Mouse (Mus musculus): ENCODE results near the gene Ccdc87. TPM values are rescaled to one million over a fixed set of nuclear protein-coding genes. Genes with fewer than 3 reads are reported as not detected.
"Not testable (repeated sequence)": the region's sequence is repeated elsewhere in the genome, so short reads cannot be mapped to it uniquely, and the experiment has no call there.

Gene Ccdc87
- polyA plus RNA-seq, 1 experiment from 2014 or later, result 0.52 TPM

- not testable (repeated sequence) for H3K27ac ChIP-seq (replicated peaks); ATAC-seq (ENCODE audit: low FRiP score)
Observed at GRCm38 (mm10) chr19:4874613-4875012, 35.4 kb downstream of the Ccdc87 start.

GRCm38 (mm10) chr19:4876241-4876640 is 37.1 kb downstream of the Ccdc87 start:
- ATAC-seq (ENCODE audit: low FRiP score), result no peak
- Histone ChIP-seq H3K4me3 (replicated peaks) (no peak overlapping the region), H3K4me1 (peaks cover 23% of the 10 kb centered on the region), H3K4me2 (no peak overlapping the region), H3K9ac (replicated peaks) (no peak overlapping the region), H3K27me3 (replicated peaks) (no peaks in the 10 kb centered on the region), H3K36me3 (no peaks in the 10 kb centered on the region), H3K9me3 (replicated peaks) (no peaks in the 10 kb centered on the region), H3K27ac (replicated peaks) (no peak overlapping the region)
- 71% methylated on average over 3 of the region's 4 CpGs for WGBS

More at GRCm38 (mm10) chr19:4874613-4875012, 35.4 kb downstream of the Ccdc87 start:
- H3K27me3 ChIP-seq (replicated peaks); H3K9me3 ChIP-seq (replicated peaks); H3K4me2 ChIP-seq; H3K9ac ChIP-seq (replicated peaks); H3K4me3 ChIP-seq (replicated peaks); H3K36me3 ChIP-seq: not testable (repeated sequence)
- WGBS, result 75% methylated on average over 1 of the region's 1 CpGs
- H3K4me1 ChIP-seq, result peaks cover 15% of the 10 kb centered on the region

DNA sequence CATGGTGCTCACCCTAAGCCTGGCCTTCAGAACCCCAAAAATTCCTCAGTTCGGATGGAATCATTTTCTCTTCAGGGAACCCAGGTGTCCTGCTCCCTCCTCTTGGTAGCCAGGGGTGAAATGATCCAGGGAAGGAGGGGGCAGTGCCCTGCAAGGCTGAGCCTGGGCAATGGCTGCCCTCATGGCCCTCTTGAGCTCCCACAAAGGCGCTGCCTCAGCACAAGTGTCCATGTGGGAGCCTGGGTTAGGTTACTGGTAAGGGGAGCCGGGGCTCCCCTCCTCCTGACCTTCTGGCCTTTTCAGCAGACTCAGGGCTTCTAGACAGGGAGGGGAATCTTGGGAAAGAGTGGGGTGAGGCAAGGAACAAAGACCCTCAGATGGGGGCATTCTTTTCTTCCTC is 37.6 kb downstream of the Ccdc87 start:
- Histone ChIP-seq H3K4me1 (peaks cover 23% of the 10 kb centered on the region), H3K4me2 (no peak overlapping the region), H3K36me3 (no peaks in the 10 kb centered on the region), H3K9me3 (replicated peaks) (no peaks in the 10 kb centered on the region), H3K27me3 (replicated peaks) (no peaks in the 10 kb centered on the region), H3K9ac (replicated peaks) (no peak overlapping the region), H3K27ac (replicated peaks) (no peak overlapping the region), H3K4me3 (replicated peaks) (no peak overlapping the region)
- no peak for ATAC-seq (ENCODE audit: low FRiP score)
- 67% methylated on average over 3 of the region's 3 CpGs for WGBS

DNA sequence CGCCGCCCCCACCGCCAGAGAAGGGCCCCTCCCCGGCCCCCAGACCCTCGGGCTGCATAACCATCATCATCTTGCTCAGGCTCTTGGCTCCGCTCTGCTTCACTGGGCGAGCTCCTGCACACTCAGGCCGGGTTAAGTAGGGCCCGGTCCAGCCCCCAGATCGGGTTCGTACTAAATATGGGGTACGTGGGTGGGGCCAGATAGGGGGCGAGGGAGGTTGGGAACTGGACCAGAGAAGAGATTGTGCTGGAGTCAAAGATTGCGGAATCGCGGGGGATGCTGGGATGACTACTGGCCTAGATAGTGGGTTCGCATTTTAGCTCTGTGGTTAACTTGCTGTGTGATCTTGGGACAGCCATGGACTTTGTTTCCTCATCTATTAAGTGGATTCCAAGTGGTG is 38.6 kb downstream of the Ccdc87 start, which contains the start of gene Actn3:
Actn3 (minus strand) TSS at position 125 of the 400 bp plus-strand sequence.
- no peaks in the 10 kb centered on the region for H3K36me3 ChIP-seq
- 6% methylated on average over 17 of the region's 17 CpGs for WGBS
- no peak for ATAC-seq (ENCODE audit: low FRiP score)
- peak within 1 kb of the TSS; percentile 93 for H3K4me2 ChIP-seq
- H3K4me3 ChIP-seq (replicated peaks), result peak within 1 kb of the TSS; percentile 98
- no peaks in the 10 kb centered on the region for H3K27me3 ChIP-seq (replicated peaks)
- H3K4me1 ChIP-seq, result peaks cover 23% of the 10 kb centered on the region
- H3K9ac ChIP-seq (replicated peaks), result peak within 1 kb of the TSS; percentile 91
- no peaks in the 10 kb centered on the region for H3K9me3 ChIP-seq (replicated peaks)
- peak within 1 kb of the TSS; percentile 84 for H3K27ac ChIP-seq (replicated peaks)

GRCm38 (mm10) chr19:4878405-4879323 is 39.5 kb downstream of the Ccdc87 start, which contains the start of gene Zdhhc24:
Gene Zdhhc24, plus strand, starts transcription at chr19:4878668.
- Histone ChIP-seq H3K36me3 (no peaks in the 10 kb centered on the region), H3K27ac (replicated peaks) (peak within 1 kb of the TSS; percentile 84), H3K4me3 (replicated peaks) (peak within 1 kb of the TSS; percentile 98), H3K9me3 (replicated peaks) (no peaks in the 10 kb centered on the region), H3K9ac (replicated peaks) (peak within 1 kb of the TSS; percentile 91), H3K4me1 (peaks cover 23% of the 10 kb centered on the region), H3K4me2 (peak within 1 kb of the TSS; percentile 93), H3K27me3 (replicated peaks) (no peaks in the 10 kb centered on the region)
- peak; percentile 98 for ATAC-seq (ENCODE audit: low FRiP score)
- WGBS, result 2% methylated on average over 52 of the region's 52 CpGs

GRCm38 (mm10) chr19:4879324-4879703 is 40.1 kb downstream of the Ccdc87 start:
- peak overlapping the region; percentile 98 for H3K4me3 ChIP-seq (replicated peaks)
- H3K27ac ChIP-seq (replicated peaks), result peak overlapping the region; percentile 84; the same call in 1 of the 2 replicates
- H3K4me1 ChIP-seq, result peaks cover 23% of the 10 kb centered on the region
- no peaks in the 10 kb centered on the region for H3K9me3 ChIP-seq (replicated peaks)
- 68% methylated on average over 10 of the region's 10 CpGs for WGBS
- no peaks in the 10 kb centered on the region for H3K36me3 ChIP-seq
- H3K27me3 ChIP-seq (replicated peaks), result no peaks in the 10 kb centered on the region
- H3K9ac ChIP-seq (replicated peaks), result peak overlapping the region; percentile 91
- peak overlapping the region; percentile 93 for H3K4me2 ChIP-seq
- no peak for ATAC-seq (ENCODE audit: low FRiP score)

- no peaks in the 10 kb centered on the region for H3K27me3 ChIP-seq (replicated peaks)
- H3K9me3 ChIP-seq (replicated peaks), result no peaks in the 10 kb centered on the region
- 87% methylated on average over 4 of the region's 4 CpGs for WGBS
- no peak overlapping the region for H3K27ac ChIP-seq (replicated peaks)
- no peak for ATAC-seq (ENCODE audit: low FRiP score)
- no peak overlapping the region for H3K4me3 ChIP-seq (replicated peaks)
- peaks cover 13% of the 10 kb centered on the region for H3K4me1 ChIP-seq
- H3K36me3 ChIP-seq, result no peaks in the 10 kb centered on the region
- H3K9ac ChIP-seq (replicated peaks), result no peak overlapping the region
- no peak overlapping the region for H3K4me2 ChIP-seq
Observed at GRCm38 (mm10) chr19:4883961-4884360, 44.8 kb downstream of the Ccdc87 start.

DNA sequence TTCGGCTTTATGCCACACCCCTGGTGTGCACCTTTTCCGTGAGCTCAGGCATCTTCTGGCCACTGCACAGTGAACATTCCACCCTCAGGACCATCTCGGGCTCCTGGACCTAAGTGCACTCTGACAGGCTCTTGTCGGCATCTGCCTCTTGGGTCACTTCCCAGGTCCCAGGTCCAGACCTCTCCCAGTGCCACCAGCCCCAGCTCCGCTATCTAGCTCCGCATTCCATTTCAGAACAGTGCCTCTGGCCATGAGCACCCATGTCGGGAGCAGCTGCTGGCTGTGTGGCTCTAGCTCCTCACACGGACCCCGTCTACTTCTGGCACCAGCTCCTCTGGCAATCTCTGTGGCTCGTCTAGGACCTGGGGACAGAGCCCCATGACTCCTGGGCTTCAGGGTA is 50.6 kb downstream of the Ccdc87 start:
- Histone ChIP-seq H3K36me3 (peaks cover 39% of the 10 kb centered on the region), H3K4me2 (no peak overlapping the region), H3K9me3 (replicated peaks) (no peaks in the 10 kb centered on the region), H3K27me3 (replicated peaks) (no peaks in the 10 kb centered on the region), H3K27ac (replicated peaks) (no peak overlapping the region), H3K9ac (replicated peaks) (no peak overlapping the region), H3K4me1 (no peaks in the 10 kb centered on the region), H3K4me3 (replicated peaks) (no peak overlapping the region)
- ATAC-seq (ENCODE audit: low FRiP score), result no peak
- 87% methylated on average over 10 of the region's 10 CpGs for WGBS

DNA sequence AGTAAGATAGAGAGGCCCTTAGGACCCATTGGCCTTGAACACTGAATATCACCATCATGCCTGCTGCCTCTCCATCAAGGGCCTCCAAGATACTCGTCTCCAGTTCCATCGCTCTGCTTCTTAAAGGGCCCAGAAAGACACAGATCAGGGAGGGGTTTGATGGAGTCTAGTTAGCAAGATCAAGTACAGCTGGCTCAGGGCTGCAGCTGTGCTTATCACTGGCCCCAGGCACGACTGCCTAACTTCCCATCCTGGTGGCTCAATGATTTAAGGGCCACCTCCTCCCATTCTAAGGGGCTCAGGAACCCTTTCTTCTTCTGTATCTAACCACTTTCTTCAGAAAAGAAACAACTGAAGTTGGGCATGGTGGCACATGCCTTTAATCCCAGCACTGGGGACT is 52.6 kb downstream of the Ccdc87 start:
- 78% methylated on average over 3 of the region's 3 CpGs for WGBS
- Histone ChIP-seq H3K4me1 (no peaks in the 10 kb centered on the region), H3K9me3 (replicated peaks) (no peaks in the 10 kb centered on the region), H3K4me3 (replicated peaks) (no peak overlapping the region), H3K4me2 (no peak overlapping the region), H3K36me3 (peaks cover 45% of the 10 kb centered on the region), H3K27ac (replicated peaks) (no peak overlapping the region), H3K27me3 (replicated peaks) (no peaks in the 10 kb centered on the region), H3K9ac (replicated peaks) (no peak overlapping the region)
- no peak for ATAC-seq (ENCODE audit: low FRiP score)

Other genes starting within 250 kb of the Ccdc87 start
- gene Lrfn4, start 223.7 kb upstream of the Ccdc87 start, polyA plus RNA-seq (2015; fragmentation: Nextera tagmentation; extraction: Ambion mirVana), result 10.5 and 12.5 TPM in 2 replicates
- gene Rce1, start 213.7 kb upstream of the Ccdc87 start, polyA plus RNA-seq (2015; fragmentation: Nextera tagmentation; extraction: Ambion mirVana), result 49.1 and 49.8 TPM in 2 replicates
- 7.2 and 7.7 TPM in 2 replicates for gene Gm960, start 140.7 kb upstream of the Ccdc87 start, polyA plus RNA-seq (2015; fragmentation: Nextera tagmentation; extraction: Ambion mirVana)
- 19.0 and 25.6 TPM in 2 replicates for gene Sptbn2, start 128.2 kb upstream of the Ccdc87 start, polyA plus RNA-seq (2015; fragmentation: Nextera tagmentation; extraction: Ambion mirVana)
- 119 and 132 TPM in 2 replicates for gene Rbm4b, start 82.9 kb upstream of the Ccdc87 start, polyA plus RNA-seq (2015; fragmentation: Nextera tagmentation; extraction: Ambion mirVana)
- 67.2 and 76.2 TPM in 2 replicates for gene Rbm4, start 45.5 kb upstream of the Ccdc87 start, polyA plus RNA-seq (2015; fragmentation: Nextera tagmentation; extraction: Ambion mirVana)
- gene Gm21992, start 27.8 kb upstream of the Ccdc87 start, polyA plus RNA-seq (2015; fragmentation: Nextera tagmentation; extraction: Ambion mirVana), result 14.8 and 20.1 TPM in 2 replicates
- gene Rbm14, start 27.7 kb upstream of the Ccdc87 start, polyA plus RNA-seq (2015; fragmentation: Nextera tagmentation; extraction: Ambion mirVana), result 55.0 and 65.1 TPM in 2 replicates
- 42.4 and 47.9 TPM in 2 replicates for gene Ccs, start within 50 bp of the Ccdc87 start, polyA plus RNA-seq (2015; fragmentation: Nextera tagmentation; extraction: Ambion mirVana)
- 74.5 and 86.5 TPM in 2 replicates for gene Ctsf, start 15.8 kb downstream of the Ccdc87 start, polyA plus RNA-seq (2015; fragmentation: Nextera tagmentation; extraction: Ambion mirVana)
- 2.9 and 11.3 TPM in 2 replicates for gene Actn3, start 38.5 kb downstream of the Ccdc87 start, polyA plus RNA-seq (2015; fragmentation: Nextera tagmentation; extraction: Ambion mirVana)
- 19.7 and 20.5 TPM in 2 replicates for gene Zdhhc24, start 39.3 kb downstream of the Ccdc87 start, polyA plus RNA-seq (2015; fragmentation: Nextera tagmentation; extraction: Ambion mirVana)
- gene Bbs1, start 67.3 kb downstream of the Ccdc87 start, polyA plus RNA-seq (2015; fragmentation: Nextera tagmentation; extraction: Ambion mirVana), result 5.8 and 8.4 TPM in 2 replicates
- gene Dpp3, start 88.9 kb downstream of the Ccdc87 start, polyA plus RNA-seq (2015; fragmentation: Nextera tagmentation; extraction: Ambion mirVana), result 104 TPM in 2 replicates
- gene Peli3, start 103.8 kb downstream of the Ccdc87 start, polyA plus RNA-seq (2015; fragmentation: Nextera tagmentation; extraction: Ambion mirVana), result 12.0 and 13.2 TPM in 2 replicates
- 97.3 and 105 TPM in 2 replicates for gene Mrpl11, start 122.8 kb downstream of the Ccdc87 start, polyA plus RNA-seq (2015; fragmentation: Nextera tagmentation; extraction: Ambion mirVana)
- gene Npas4, start 150.9 kb downstream of the Ccdc87 start, polyA plus RNA-seq (2015; fragmentation: Nextera tagmentation; extraction: Ambion mirVana), result 0.36 and 0.42 TPM in 2 replicates
- gene Slc29a2, start 184.5 kb downstream of the Ccdc87 start, polyA plus RNA-seq (2015; fragmentation: Nextera tagmentation; extraction: Ambion mirVana), result 12.8 and 14.0 TPM in 2 replicates
- 103 and 113 TPM in 2 replicates for gene B4gat1, start 199.5 kb downstream of the Ccdc87 start, polyA plus RNA-seq (2015; fragmentation: Nextera tagmentation; extraction: Ambion mirVana)
- gene AC124502.3, start 199.5 kb downstream of the Ccdc87 start, polyA plus RNA-seq (2015; fragmentation: Nextera tagmentation; extraction: Ambion mirVana), result 4.1 and 4.2 TPM in 2 replicates
- 21.6 and 32.6 TPM in 2 replicates for gene Brms1, start 202.0 kb downstream of the Ccdc87 start, polyA plus RNA-seq (2015; fragmentation: Nextera tagmentation; extraction: Ambion mirVana)
- 0.89 and 1.0 TPM in 2 replicates for gene Rin1, start 211.1 kb downstream of the Ccdc87 start, polyA plus RNA-seq (2015; fragmentation: Nextera tagmentation; extraction: Ambion mirVana)
- gene Cd248, start 228.7 kb downstream of the Ccdc87 start, polyA plus RNA-seq (2015; fragmentation: Nextera tagmentation; extraction: Ambion mirVana), result 19.9 and 27.4 TPM in 2 replicates
- gene Tmem151a, start 246.2 kb downstream of the Ccdc87 start, polyA plus RNA-seq (2015; fragmentation: Nextera tagmentation; extraction: Ambion mirVana), result 29.7 and 38.5 TPM in 2 replicates
- gene Yif1a, start 249.2 kb downstream of the Ccdc87 start, polyA plus RNA-seq (2015; fragmentation: Nextera tagmentation; extraction: Ambion mirVana), result 56.8 and 66.1 TPM in 2 replicates

All from neural tube, embryonic 15.5 days (tissue).